Mouse (Mus musculus): ENCODE results near the gene Eras.
"Not testable (repeated sequence)": the region's sequence is repeated elsewhere in the genome, so short reads cannot be mapped to it uniquely, and the experiment has no call there.

Gene Eras

GRCm38 (mm10) chrX:7910473-7910872 is 17.9 kb downstream of the Eras start:
- no peak for DNase-seq (ENCODE audit: low spot score in 2 of 2)

GRCm38 (mm10) chrX:7909242-7909641 is 19.2 kb downstream of the Eras start, which contains the start of gene Gm10490:
Gene Gm10490 (plus strand): TSS chrX:7909542.
- DNase-seq (ENCODE audit: low spot score in 2 of 2) = not testable (repeated sequence)

GRCm38 (mm10) chrX:7907735-7908134 is 20.7 kb downstream of the Eras start, which contains the start of gene Gm10491:
Gene Gm10491 (minus strand): TSS chrX:7907835.
- DNase-seq (ENCODE audit: low spot score in 2 of 2) = no peak

- no peak for DNase-seq (ENCODE audit: low spot score in 2 of 2)
These were observed 24.0 kb downstream of the Eras start for GRCm38 (mm10) chrX:7904441-7904840.

- peak; percentile 42 to 72 for DNase-seq (ENCODE audit: low spot score in 2 of 2)
These were observed 29.2 kb downstream of the Eras start, which contains the start of the genes Pqbp1 and Timm17b for GRCm38 (mm10) chrX:7898880-7899874. Gene Pqbp1 (minus strand): TSS chrX:7899269. Gene Timm17b (plus strand): TSS chrX:7899357.

GRCm38 (mm10) chrX:7898211-7898610 is 30.2 kb downstream of the Eras start:
- no peak for DNase-seq (ENCODE audit: low spot score in 2 of 2)

- DNase-seq (ENCODE audit: low spot score in 2 of 2) = peak; percentile 39 to 73
These were observed 44.4 kb downstream of the Eras start, which contains the start of gene Slc35a2 for GRCm38 (mm10) chrX:7883841-7884567. Gene Slc35a2 (plus strand): TSS chrX:7884028.

- peak in 1 of 2 experiments; percentile 57 for DNase-seq (ENCODE audit: low spot score in 2 of 2)
These were observed 48.6 kb downstream of the Eras start for GRCm38 (mm10) chrX:7879819-7880218.

GRCm38 (mm10) chrX:7878495-7878894 is 49.9 kb downstream of the Eras start:
- peak in 1 of 2 experiments; percentile 12 for DNase-seq (ENCODE audit: low spot score in 2 of 2)

GRCm38 (mm10) chrX:7878007-7878419 is 50.4 kb downstream of the Eras start, which contains the start of gene Pim2:
Gene Pim2 (plus strand): TSS chrX:7878262.
- peak; percentile 44 to 72 for DNase-seq (ENCODE audit: low spot score in 2 of 2)
